Mouse (Mus musculus) adrenal gland, postnatal 10 days (tissue): ENCODE data around the gene Kdm2b. TPM values are rescaled to one million over a fixed set of nuclear protein-coding genes. Genes with fewer than 3 reads are reported as not detected.

Experiments used
- DNase-seq: peaks from one replicate; pipeline ENCODE4 v3.0.0; 2021; ENCODE audit warnings: mixed read lengths
- total RNA-seq, 2 experiments: library from RNA; stranded (reverse); gene quantifications; 2 replicates each; pipeline ENCODE4 v1.2.3; 2021

Kdm2b gene
- total RNA-seq, 2 experiments from 2014 or later = 22.8 to 27.6 TPM

GRCm38 (mm10) chr5:122894007-122894637, 95.5 kb downstream of the Kdm2b start:
- peak; percentile 62 for DNase-seq

DNA sequence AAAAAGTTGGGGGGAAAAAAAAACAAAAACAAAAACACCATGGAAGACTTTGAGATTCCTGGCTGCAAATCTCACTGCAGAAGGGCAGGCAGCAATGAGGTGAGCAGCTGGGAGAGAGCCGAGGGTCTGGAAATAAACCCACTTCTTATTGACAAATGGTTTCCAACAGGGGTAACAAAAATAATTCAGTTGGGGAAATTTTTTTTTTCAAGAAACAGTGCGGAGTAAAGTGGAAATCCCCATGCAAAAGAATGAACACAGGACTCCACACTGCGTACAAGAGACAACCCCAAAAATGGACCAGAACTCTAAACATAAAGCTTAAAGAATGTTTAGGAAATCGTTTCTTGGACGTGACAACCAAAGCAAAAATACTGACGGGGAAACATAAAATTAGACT, 96.4 kb downstream of the Kdm2b start:
- no peak for DNase-seq

- DNase-seq = no peak
These were observed 99.2 kb downstream of the Kdm2b start for GRCm38 (mm10) chr5:122890396-122890795.

GRCm38 (mm10) chr5:122888612-122889214, 100.9 kb downstream of the Kdm2b start:
- DNase-seq = no peak

- no peak for DNase-seq
These were observed 101.6 kb downstream of the Kdm2b start for GRCm38 (mm10) chr5:122887926-122888611.

GRCm38 (mm10) chr5:122887033-122887432, 102.6 kb downstream of the Kdm2b start:
- no peak for DNase-seq

- no peak for DNase-seq
These were observed 104.9 kb downstream of the Kdm2b start for GRCm38 (mm10) chr5:122884594-122885348.

DNA sequence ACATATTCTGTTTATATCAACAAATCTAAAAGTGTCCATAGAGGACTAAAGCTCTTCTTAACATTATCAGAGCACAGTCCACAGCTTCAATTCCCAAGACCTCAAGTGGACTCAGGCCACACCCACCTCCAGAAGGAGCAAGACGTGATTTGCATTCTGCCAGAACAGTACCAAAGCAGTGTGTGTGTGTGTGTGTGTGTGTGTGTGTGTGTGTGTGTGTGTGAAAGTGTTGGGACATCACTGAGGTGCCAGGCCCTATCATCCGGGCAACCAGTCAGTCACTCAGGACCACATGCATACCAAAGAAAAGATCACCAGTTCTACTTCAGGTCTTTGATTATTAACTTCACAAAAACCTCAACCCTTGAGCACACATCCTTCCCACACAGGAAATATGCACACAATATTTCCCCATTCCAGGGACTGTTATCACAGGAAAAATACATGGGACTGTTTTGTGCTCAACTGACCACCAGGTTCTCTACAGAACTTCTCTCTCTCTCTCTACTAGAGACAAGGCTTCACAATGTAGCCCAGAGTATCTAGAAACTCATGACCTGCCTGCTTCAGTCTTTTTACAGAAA, 105.9 kb downstream of the Kdm2b start:
- no peak for DNase-seq

DNA sequence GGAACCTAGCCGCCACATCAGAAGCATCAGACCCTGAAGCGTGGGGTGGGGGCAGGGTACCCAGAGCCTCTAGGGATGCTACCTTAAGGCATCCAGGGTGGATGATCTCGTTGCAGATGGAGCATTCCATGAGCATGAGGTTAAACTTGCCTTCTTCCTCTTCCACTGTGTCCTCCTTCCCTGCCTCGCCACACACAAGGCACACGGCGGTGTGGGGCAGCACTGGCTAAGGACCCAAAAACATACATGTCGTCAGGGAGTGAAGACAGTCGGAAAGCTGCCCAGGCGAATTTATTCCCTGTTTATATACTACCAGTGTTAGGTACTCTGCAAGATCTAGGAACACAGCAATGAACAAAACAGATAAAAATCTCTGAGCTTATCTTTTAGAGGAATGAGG, 106.4 kb downstream of the Kdm2b start:
- DNase-seq = no peak

GRCm38 (mm10) chr5:122882256-122883050, 107.2 kb downstream of the Kdm2b start:
- no peak for DNase-seq

DNA sequence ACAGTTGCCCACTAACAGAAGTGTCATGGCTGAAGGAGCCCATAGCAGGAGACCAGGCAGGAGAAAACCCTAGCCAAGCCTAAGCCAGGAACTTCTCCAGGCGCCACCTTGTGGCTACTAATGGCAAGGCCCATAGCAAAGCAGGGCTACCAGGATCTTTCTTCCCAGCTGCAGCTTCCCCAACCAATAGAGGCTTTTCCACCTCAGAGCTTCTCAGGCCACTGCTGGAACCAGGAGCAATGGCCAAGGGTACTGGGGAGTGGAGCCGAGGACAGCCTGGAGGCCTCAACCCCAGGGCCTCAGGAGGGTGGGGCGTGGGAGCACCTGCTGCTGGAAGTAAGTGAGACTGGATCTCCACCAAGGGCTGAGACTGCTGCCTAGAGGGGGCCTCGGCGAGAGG, 108.3 kb downstream of the Kdm2b start:
- DNase-seq = peak; percentile 81

- no peak for DNase-seq
These were observed 109.2 kb downstream of the Kdm2b start for GRCm38 (mm10) chr5:122880241-122880980.

GRCm38 (mm10) chr5:122876671-122877070, 113.0 kb downstream of the Kdm2b start:
- no peak for DNase-seq

GRCm38 (mm10) chr5:122874359-122874758, 115.3 kb downstream of the Kdm2b start:
- no peak for DNase-seq

DNA sequence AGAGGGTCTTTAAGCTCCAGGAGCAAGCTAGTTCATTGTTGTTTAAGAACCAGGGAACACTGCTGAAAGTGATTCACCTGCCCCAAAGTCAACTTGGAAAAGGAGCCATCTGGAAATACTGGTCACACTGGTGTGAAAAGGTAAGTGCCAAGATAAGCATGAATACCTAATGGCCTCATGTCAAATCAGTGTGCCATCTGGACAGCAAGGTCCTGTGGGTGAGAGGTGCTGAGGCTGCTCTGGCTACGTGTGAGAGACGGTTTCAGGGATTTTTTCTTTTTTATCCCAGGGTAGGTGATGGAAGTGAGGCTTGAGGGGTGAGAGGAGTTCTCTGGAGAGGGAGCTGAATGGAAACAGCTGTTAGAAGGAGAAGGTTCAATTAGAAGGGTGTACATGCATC, 116.0 kb downstream of the Kdm2b start:
- no peak for DNase-seq

- DNase-seq = no peak
These were observed 117.0 kb downstream of the Kdm2b start for GRCm38 (mm10) chr5:122872626-122873025.

- no peak for DNase-seq
These were observed 126.6 kb downstream of the Kdm2b start for GRCm38 (mm10) chr5:122863053-122863452.

DNA sequence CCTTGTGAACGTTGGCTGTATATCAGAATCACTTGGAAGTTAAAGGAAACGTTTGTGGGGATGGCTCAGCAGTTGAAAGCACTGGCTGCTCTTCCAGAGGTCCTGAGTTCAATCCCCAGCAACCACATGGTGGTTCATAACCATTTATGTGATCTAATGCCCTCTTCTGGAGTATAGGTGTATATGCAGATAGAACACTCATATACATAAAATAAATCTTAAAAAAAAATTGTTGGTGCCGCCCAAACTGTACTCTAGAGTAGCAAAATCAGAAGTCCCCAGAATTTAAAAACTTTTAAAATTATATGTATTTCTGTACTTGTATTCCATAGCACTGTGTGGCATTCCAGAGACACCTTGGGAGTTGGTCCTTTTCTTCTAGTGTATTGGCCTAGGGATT, 133.8 kb downstream of the Kdm2b start:
- DNase-seq = no peak

- DNase-seq = no peak
These were observed 137.0 kb downstream of the Kdm2b start for GRCm38 (mm10) chr5:122852611-122853010.

DNA sequence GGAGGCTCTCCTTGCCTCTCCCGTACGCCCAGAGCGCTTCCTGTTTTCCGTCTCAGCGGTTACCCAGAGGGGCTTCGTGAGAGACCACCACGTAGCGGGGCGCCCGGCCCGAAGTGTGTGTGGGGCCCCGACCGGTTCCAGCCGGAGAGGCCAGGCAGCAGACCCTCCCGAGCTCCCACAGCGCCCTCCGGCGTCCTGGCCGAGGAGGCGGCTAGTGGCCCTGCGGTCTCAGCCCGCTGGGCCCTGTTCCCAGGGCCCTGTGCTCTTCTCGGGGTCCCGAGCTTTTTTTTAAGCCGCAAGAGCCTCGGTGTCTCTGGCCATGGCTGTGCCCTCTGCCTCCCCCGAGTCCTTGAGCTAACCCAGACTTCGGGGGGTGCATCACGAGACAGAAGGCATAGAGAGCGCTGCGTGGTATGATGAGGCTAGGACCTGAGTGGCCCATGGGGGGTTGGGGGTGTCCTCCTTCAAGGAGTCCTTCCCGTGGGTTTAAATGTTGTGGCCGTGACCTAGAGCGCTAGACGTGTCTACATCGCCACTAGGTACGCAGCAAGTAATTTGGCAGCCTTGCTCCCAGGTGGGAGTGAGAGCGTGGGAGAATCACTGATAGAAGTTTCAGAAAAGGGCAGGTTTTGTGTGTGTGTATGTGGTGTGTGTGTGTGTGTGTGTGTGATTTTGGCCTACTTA, 139.2 kb downstream of the Kdm2b start:
- DNase-seq = no peak
